Mouse (Mus musculus) neural tube, embryonic 10.5 days (tissue): Measurements from ENCODE around the gene Nme4.
"Not testable (repeated sequence)": the region's sequence is repeated elsewhere in the genome, so short reads cannot be mapped to it uniquely, and the experiment has no call there.

ENCODE experiments used
- DNase-seq: peaks from one replicate; pipeline ENCODE4 v3.0.0-alpha.2; 2017; ENCODE audit warnings: low spot score; ENCODE audit errors: extremely low spot score

Nme4 gene

GRCm38 (mm10) chr17:26114461-26114860 is 19.1 kb upstream of the Nme4 start:
- not testable (repeated sequence) for DNase-seq

- no peak for DNase-seq
Measured at GRCm38 (mm10) chr17:26114061-26114460, 18.7 kb upstream of the Nme4 start.

- DNase-seq: peak; percentile 79
Measured at GRCm38 (mm10) chr17:26113181-26113948, 18.0 kb upstream of the Nme4 start, which contains the start of gene Tmem8. Gene Tmem8, plus strand, starts transcription at chr17:26113299.

- no peak for DNase-seq
Measured at GRCm38 (mm10) chr17:26112751-26113150, 17.3 kb upstream of the Nme4 start.

- no peak for DNase-seq
Measured at GRCm38 (mm10) chr17:26111722-26112121, 16.3 kb upstream of the Nme4 start.

GRCm38 (mm10) chr17:26111024-26111423 is 15.6 kb upstream of the Nme4 start:
- DNase-seq: no peak

- DNase-seq: no peak
Measured at GRCm38 (mm10) chr17:26110156-26110555, 14.8 kb upstream of the Nme4 start.

GRCm38 (mm10) chr17:26105619-26106018 is 10.2 kb upstream of the Nme4 start:
- no peak for DNase-seq

GRCm38 (mm10) chr17:26101478-26101877 is 6.1 kb upstream of the Nme4 start:
- no peak for DNase-seq

GRCm38 (mm10) chr17:26100166-26100565 is 4.8 kb upstream of the Nme4 start:
- no peak for DNase-seq

- DNase-seq: not testable (repeated sequence)
Measured at GRCm38 (mm10) chr17:26099316-26099715, 3.9 kb upstream of the Nme4 start.

GRCm38 (mm10) chr17:26098461-26098860 is 3.1 kb upstream of the Nme4 start:
- DNase-seq: no peak

GRCm38 (mm10) chr17:26094531-26095110 is 781 bp downstream of the Nme4 start:
- no peak for DNase-seq

GRCm38 (mm10) chr17:26089905-26090632 is 5.3 kb downstream of the Nme4 start, which contains the start of gene Decr2:
Gene Decr2, minus strand, starts transcription at chr17:26090337.
- peak; percentile 88 for DNase-seq

- DNase-seq: no peak
Measured at GRCm38 (mm10) chr17:26087059-26087564, 8.3 kb downstream of the Nme4 start.

GRCm38 (mm10) chr17:26080867-26081266 is 14.5 kb downstream of the Nme4 start:
- DNase-seq: no peak

GRCm38 (mm10) chr17:26078851-26079250 is 16.6 kb downstream of the Nme4 start:
- no peak for DNase-seq

GRCm38 (mm10) chr17:26075246-26075645 is 20.2 kb downstream of the Nme4 start:
- no peak for DNase-seq

- no peak for DNase-seq
Measured at GRCm38 (mm10) chr17:26070136-26070535, 25.3 kb downstream of the Nme4 start.

- DNase-seq: peak; percentile 95
Measured at GRCm38 (mm10) chr17:26068831-26069739, 26.3 kb downstream of the Nme4 start, which contains the start of gene Rab11fip3. Gene Rab11fip3, minus strand, starts transcription at chr17:26069555.
